Mouse (Mus musculus): ENCODE data around the gene Tmem28. TPM values are rescaled to one million over a fixed set of nuclear protein-coding genes. Genes with fewer than 3 reads are reported as not detected.

The Tmem28 gene
- polyA plus RNA-seq, 1 experiment from 2014 or later, result not detected

DNA sequence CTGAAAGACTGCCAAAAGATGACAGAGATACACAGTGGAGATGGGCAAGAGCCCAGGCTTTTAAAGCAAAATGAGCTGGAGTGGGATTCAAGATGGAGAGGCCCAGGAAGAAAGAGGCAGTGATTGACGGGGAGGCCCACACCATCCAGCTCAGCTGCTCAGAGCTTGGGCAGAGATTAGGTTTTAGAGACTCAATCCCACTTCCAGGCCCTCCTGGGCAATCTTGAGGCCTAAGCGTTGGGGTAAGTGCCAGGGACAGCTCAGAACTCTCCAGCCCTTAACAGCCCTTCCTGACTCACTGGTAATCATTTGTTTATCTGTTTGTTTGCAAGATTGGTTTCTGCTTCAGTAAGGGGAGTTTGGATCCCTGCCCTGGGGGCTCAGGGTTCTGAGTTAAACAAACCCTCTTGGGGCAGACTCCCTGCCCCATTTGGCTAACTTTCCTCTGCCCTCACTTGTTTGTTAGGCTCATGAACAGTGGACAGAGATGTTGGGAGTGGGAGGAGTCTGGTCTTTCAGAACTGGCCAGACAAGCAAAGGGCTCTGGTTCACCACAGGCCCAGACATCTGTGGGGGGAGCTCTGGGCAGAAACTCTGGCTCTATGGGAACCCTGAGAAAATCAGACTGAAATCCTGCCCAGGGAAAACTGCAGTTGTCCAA, 52.6 kb downstream of the Tmem28 start:
- ATAC-seq (ENCODE audit: insufficient number of reproducible peaks, low FRiP score), result no peak
- peak overlapping the region; percentile 67 for H3K27ac ChIP-seq (ENCODE audit: poor library complexity, severe bottlenecking)
- no peaks in the 10 kb centered on the region for H3K9me3 ChIP-seq (replicated peaks)
- H3K4me3 ChIP-seq, result no peak overlapping the region
- H3K36me3 ChIP-seq, result no peaks in the 10 kb centered on the region
- no peaks in the 10 kb centered on the region for H3K27me3 ChIP-seq (replicated peaks)
- H3K9ac ChIP-seq, result no peak overlapping the region
- whole genome bisulfite sequencing, result 49% methylated on average over 2 of the region's 2 CpGs
- H3K4me1 ChIP-seq (replicated peaks), result peaks cover 12% of the 10 kb centered on the region
- no peak overlapping the region for H3K4me2 ChIP-seq

DNA sequence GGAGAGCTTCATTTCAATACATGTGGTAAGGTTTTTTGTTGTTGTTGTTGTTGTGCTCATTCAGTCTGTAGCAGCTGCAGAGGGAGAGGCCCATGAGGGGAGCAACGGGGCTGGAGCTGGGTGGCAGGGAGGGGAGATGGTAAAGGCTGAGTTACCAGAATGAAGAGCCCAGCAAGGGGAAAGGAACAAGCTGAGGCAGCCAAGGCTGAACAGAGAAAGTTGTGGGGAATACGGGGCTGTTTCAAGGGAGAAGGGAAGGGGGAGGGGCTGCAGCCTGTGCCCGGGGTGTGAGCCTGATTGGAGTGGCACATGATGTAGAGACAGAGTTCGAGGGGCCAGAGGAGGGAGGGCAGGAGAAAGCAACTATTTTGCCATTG, 53.1 kb downstream of the Tmem28 start:
- no peak overlapping the region for H3K4me3 ChIP-seq
- peak overlapping the region; percentile 67 for H3K27ac ChIP-seq (ENCODE audit: poor library complexity, severe bottlenecking)
- H3K9ac ChIP-seq, result no peak overlapping the region
- H3K27me3 ChIP-seq (replicated peaks), result no peaks in the 10 kb centered on the region
- ATAC-seq (ENCODE audit: insufficient number of reproducible peaks, low FRiP score), result no peak
- no peaks in the 10 kb centered on the region for H3K9me3 ChIP-seq (replicated peaks)
- H3K36me3 ChIP-seq, result no peaks in the 10 kb centered on the region
- H3K4me2 ChIP-seq, result no peak overlapping the region
- 26% methylated on average over 4 of the region's 4 CpGs for WGBS
- peaks cover 12% of the 10 kb centered on the region for H3K4me1 ChIP-seq (replicated peaks)

DNA sequence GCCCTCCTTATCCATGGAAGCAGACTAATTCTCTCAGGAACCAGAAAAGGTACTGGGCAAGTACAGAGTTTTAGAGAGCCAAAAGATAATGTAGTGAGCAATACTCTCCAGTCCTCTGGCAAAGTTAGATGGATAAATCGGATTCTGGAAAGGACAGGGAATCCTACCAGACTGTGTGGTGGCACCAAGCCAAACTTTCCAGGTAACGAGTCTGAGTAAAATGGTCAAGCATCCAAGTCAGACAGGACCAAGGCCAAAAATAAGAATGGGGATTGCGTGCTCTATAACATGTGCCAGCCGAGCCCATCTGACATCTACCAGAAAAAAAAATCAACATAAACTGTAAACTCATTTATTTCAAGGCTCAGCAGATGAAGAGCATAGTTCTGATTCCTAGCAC, 56.0 kb downstream of the Tmem28 start:
- Histone ChIP-seq H3K4me2 (no peak overlapping the region), H3K4me1 (replicated peaks) (peaks cover 12% of the 10 kb centered on the region), H3K27ac (ENCODE audit: poor library complexity, severe bottlenecking) (no peak overlapping the region), H3K4me3 (no peak overlapping the region), H3K9me3 (replicated peaks) (no peaks in the 10 kb centered on the region), H3K36me3 (no peaks in the 10 kb centered on the region), H3K27me3 (replicated peaks) (no peaks in the 10 kb centered on the region), H3K9ac (no peak overlapping the region)
- ATAC-seq (ENCODE audit: insufficient number of reproducible peaks, low FRiP score), result no peak
- WGBS, result 62% methylated on average over 4 of the region's 4 CpGs

DNA sequence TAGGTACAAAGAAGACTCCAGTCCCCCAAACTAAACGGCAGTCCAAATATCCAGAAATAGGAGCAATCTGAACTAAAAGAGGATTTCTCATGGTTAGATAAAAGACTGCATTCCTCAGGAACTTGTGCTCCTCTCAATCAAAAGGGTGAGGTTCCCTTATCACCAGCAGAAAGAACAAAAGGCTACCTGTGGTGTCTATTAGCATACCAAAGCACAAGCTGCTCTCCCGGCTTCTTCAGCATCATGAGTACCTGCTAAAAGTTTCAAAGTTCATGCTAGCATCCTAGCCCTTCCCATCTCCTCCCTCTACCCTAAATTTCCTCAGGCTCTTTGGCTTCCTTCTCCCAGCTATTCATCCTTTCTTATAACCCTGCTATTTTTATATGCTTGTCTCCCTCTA, 62.6 kb downstream of the Tmem28 start:
- H3K9ac ChIP-seq, result no peak overlapping the region
- H3K36me3 ChIP-seq, result no peaks in the 10 kb centered on the region
- H3K4me1 ChIP-seq (replicated peaks), result no peaks in the 10 kb centered on the region
- WGBS, result 52% methylated on average over 2 of the region's 2 CpGs
- H3K4me2 ChIP-seq, result no peak overlapping the region
- H3K27ac ChIP-seq (ENCODE audit: poor library complexity, severe bottlenecking), result no peak overlapping the region
- H3K4me3 ChIP-seq, result no peak overlapping the region
- no peak for ATAC-seq (ENCODE audit: insufficient number of reproducible peaks, low FRiP score)
- no peaks in the 10 kb centered on the region for H3K27me3 ChIP-seq (replicated peaks)
- no peaks in the 10 kb centered on the region for H3K9me3 ChIP-seq (replicated peaks)

Other genes starting within 250 kb of the Tmem28 start
- 2.4 TPM in 2 replicates for gene Eda, start 154.6 kb downstream of the Tmem28 start, polyA plus RNA-seq (2016; fragmentation: Nextera tagmentation; extraction: Ambion mirVana)